8 mouse cellular contexts compared by ENCODE assay signal in genomic region chr15:51592511-51593498, GRCm38 (mm10).
DNase-seq lines count a peak whose midpoint lies in the region; ATAC-seq lines count a peak whose summit lies in the region.

No protein-coding gene starts in this region.

- peaks cover 6% of the 10 kb centered on the region; the same call in 1 of the 2 replicates for H3K4me1 ChIP-seq in heart, embryonic 15.5 days (replicated peaks)

- H3K9ac ChIP-seq in heart, embryonic 15.5 days, result no peak overlapping the region

- no peak overlapping the region for H3K27ac ChIP-seq in heart, embryonic 15.5 days

- WGBS in heart, embryonic 15.5 days, result 61% methylated on average over 13 of the region's 13 CpGs

- no peaks in the 10 kb centered on the region for H3K9me3 ChIP-seq in heart, embryonic 15.5 days (replicated peaks)

- peak overlapping the region; percentile 50 for H3K4me2 ChIP-seq in heart, embryonic 15.5 days

- peak; percentile 8 for DNase-seq in left cerebral cortex, postnatal 4 days
- DNase-seq in left cerebral cortex, postnatal 36 days (ENCODE audit: low spot score in 2 of 2), result no peak
- DNase-seq in brain, adult 2 months (ENCODE audit: low read depth, low spot score), result peak; percentile 5
- peak; percentile 14 for DNase-seq in retina, embryonic 14.5 days (ENCODE audit: low spot score)
- DNase-seq in right cerebral cortex, postnatal 36 days (ENCODE audit: low spot score in 2 of 2), result no peak
- no peak for DNase-seq in spleen, postnatal 10 days (ENCODE audit: low spot score in 2 of 2)
- no peak for DNase-seq in cerebellum, adult 18-20 months

- intact Hi-C loops in left cerebral cortex, postnatal 4 days (cut with DNase I), result no loop called here
- intact Hi-C loops in left cerebral cortex, postnatal 36 days (cut with DNase I), result loop anchor here (5.0 to 10.0 kb wide), 3 partner anchors 201 to 708 kb away; no protein-coding TSS in a partner anchor

- no peak overlapping the region for H3K4me3 ChIP-seq in heart, embryonic 15.5 days

- no peaks in the 10 kb centered on the region for H3K36me3 ChIP-seq in heart, embryonic 15.5 days

- ATAC-seq in heart, embryonic 15.5 days (replicated peaks; ENCODE audit: insufficient number of reproducible peaks, insufficient read depth, low FRiP score, low read depth), result peak; percentile 50; the same call in 1 of the 2 replicates

- H3K27me3 ChIP-seq in heart, embryonic 15.5 days, result no peaks in the 10 kb centered on the region

Comparison
In these comparisons a context has a peak if more than half of its experiments do, and no peak if none do; other contexts are left out.
1. DNase-seq: peak in left cerebral cortex, postnatal 4 days (single experiment), brain, adult 2 months (single experiment) and retina, embryonic 14.5 days (single experiment); none in left cerebral cortex, postnatal 36 days (0 of 2), right cerebral cortex, postnatal 36 days (0 of 2), spleen, postnatal 10 days (0 of 2) and cerebellum, adult 18-20 months (0 of 2).